Mouse (Mus musculus): Measurements from ENCODE around the gene Ttc28. TPM values are rescaled to one million over a fixed set of nuclear protein-coding genes. Genes with fewer than 3 reads are reported as not detected.

Gene Ttc28
- polyA plus RNA-seq, 2 experiments: 0.48 to 0.81 TPM

- TF ChIP-seq EP300 (IDR thresholded peaks at IDR 0.05; ENCODE audit: low read depth) (no peak), CTCF (IDR thresholded peaks at IDR 0.05; ENCODE audit: low read depth) (no peak)
- DNase-seq (ENCODE audit: low read depth in 3 of 3, low spot score in 3 of 3) (no peak), ATAC-seq (ENCODE audit: insufficient read depth) (no peak)
- Histone ChIP-seq H3K9me3 (ENCODE audit: control insufficient read depth, low read length) (no peaks in the 10 kb centered on the region), H3K4me3 (ENCODE audit: insufficient read depth in 1 of 2, low read depth in 2 of 2, low read length in 2 of 2) (no peak overlapping the region), H3K4me2 (ENCODE audit: low read depth) (no peak overlapping the region), H3K4me1 (replicated peaks; ENCODE audit: control insufficient read depth in 2 of 2, insufficient read depth in 2 of 2, low read length in 1 of 2) (peaks cover 0 to 4% of the 10 kb centered on the region in 2 experiments; a peak in 1 of 4 replicates), H3K27me3 (ENCODE audit: control insufficient read depth, insufficient read depth, low read length) (no peaks in the 10 kb centered on the region), H3K27ac (no peak overlapping the region), H3K9ac (replicated peaks) (no peak overlapping the region), H3K36me3 (replicated peaks; ENCODE audit: control insufficient read depth, insufficient read depth, low read depth) (no peaks in the 10 kb centered on the region)
- WGBS (ENCODE audit: insufficient replicate concordance): 52% methylated on average over 11 of the region's 11 CpGs
Observed at GRCm38 (mm10) chr5:111195488-111196485, 316.2 kb downstream of the Ttc28 start.

- H3K4me2 ChIP-seq (ENCODE audit: low read depth): no peak overlapping the region
- ATAC-seq (ENCODE audit: insufficient read depth): no peak
- no peak overlapping the region for H3K9ac ChIP-seq (replicated peaks)
- H3K4me1 ChIP-seq (replicated peaks; ENCODE audit: control insufficient read depth in 2 of 2, insufficient read depth in 2 of 2, low read length in 1 of 2): no peaks in the 10 kb centered on the region
- H3K27me3 ChIP-seq (ENCODE audit: control insufficient read depth, insufficient read depth, low read length): no peaks in the 10 kb centered on the region
- TF ChIP-seq EP300 (IDR thresholded peaks at IDR 0.05; ENCODE audit: low read depth) (no peak), CTCF (IDR thresholded peaks at IDR 0.05; ENCODE audit: low read depth) (no peak)
- 76% methylated on average over 15 of the region's 15 CpGs for WGBS (ENCODE audit: insufficient replicate concordance)
- H3K4me3 ChIP-seq (ENCODE audit: insufficient read depth in 1 of 2, low read depth in 2 of 2, low read length in 2 of 2): no peak overlapping the region
- no peak overlapping the region for H3K27ac ChIP-seq
- H3K36me3 ChIP-seq (replicated peaks; ENCODE audit: control insufficient read depth, insufficient read depth, low read depth): no peaks in the 10 kb centered on the region
- no peak for DNase-seq (ENCODE audit: low read depth in 3 of 3, low spot score in 3 of 3)
- H3K9me3 ChIP-seq (ENCODE audit: control insufficient read depth, low read length): no peaks in the 10 kb centered on the region
Observed at GRCm38 (mm10) chr5:111197727-111198126, 318.1 kb downstream of the Ttc28 start.

DNA sequence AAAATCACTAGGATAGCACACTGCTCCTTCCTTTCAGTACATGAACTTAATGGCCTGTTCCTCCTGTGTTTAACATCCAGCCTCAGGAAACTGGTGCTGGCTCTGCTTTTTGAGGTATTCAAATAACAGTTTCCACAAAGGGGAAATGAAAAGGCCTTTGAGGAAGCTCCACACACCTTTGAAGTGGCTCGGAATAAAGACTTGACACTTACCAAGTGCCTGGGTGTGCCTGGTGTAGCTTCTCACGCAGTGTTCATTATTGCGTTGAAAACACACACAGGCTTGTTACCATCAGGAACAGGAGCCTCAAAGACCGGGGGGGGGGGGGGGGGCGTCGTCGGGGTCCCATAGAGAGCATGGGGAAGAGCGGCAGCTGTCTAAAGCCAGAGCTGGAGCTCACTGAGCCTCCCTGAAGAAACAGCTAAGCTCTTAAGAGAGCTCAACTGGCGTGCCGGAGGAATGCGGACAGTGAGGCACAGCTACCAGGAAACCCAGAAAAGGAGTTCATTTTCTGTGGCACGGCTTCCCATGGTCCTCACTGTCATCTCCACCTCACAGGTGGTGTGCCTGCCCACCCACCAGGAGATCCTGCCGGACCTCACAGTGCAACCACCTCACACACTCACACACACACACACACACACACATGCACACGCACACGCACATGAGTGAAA lies 320.7 kb downstream of the Ttc28 start:
- Histone ChIP-seq H3K4me1 (replicated peaks; ENCODE audit: control insufficient read depth in 2 of 2, insufficient read depth in 2 of 2, low read length in 1 of 2) (no peaks in the 10 kb centered on the region), H3K27ac (no peak overlapping the region), H3K4me3 (ENCODE audit: insufficient read depth in 1 of 2, low read depth in 2 of 2, low read length in 2 of 2) (no peak overlapping the region), H3K4me2 (ENCODE audit: low read depth) (no peak overlapping the region), H3K9ac (replicated peaks) (no peak overlapping the region), H3K27me3 (ENCODE audit: control insufficient read depth, insufficient read depth, low read length) (no peaks in the 10 kb centered on the region), H3K9me3 (ENCODE audit: control insufficient read depth, low read length) (no peaks in the 10 kb centered on the region), H3K36me3 (replicated peaks; ENCODE audit: control insufficient read depth, insufficient read depth, low read depth) (no peaks in the 10 kb centered on the region)
- TF ChIP-seq EP300 (IDR thresholded peaks at IDR 0.05; ENCODE audit: low read depth) (no peak), CTCF (IDR thresholded peaks at IDR 0.05; ENCODE audit: low read depth) (no peak)
- DNase-seq (ENCODE audit: low read depth in 3 of 3, low spot score in 3 of 3): no peak
- WGBS (ENCODE audit: insufficient replicate concordance): 52% methylated on average over 13 of the region's 15 CpGs
- ATAC-seq (ENCODE audit: insufficient read depth): no peak

DNA sequence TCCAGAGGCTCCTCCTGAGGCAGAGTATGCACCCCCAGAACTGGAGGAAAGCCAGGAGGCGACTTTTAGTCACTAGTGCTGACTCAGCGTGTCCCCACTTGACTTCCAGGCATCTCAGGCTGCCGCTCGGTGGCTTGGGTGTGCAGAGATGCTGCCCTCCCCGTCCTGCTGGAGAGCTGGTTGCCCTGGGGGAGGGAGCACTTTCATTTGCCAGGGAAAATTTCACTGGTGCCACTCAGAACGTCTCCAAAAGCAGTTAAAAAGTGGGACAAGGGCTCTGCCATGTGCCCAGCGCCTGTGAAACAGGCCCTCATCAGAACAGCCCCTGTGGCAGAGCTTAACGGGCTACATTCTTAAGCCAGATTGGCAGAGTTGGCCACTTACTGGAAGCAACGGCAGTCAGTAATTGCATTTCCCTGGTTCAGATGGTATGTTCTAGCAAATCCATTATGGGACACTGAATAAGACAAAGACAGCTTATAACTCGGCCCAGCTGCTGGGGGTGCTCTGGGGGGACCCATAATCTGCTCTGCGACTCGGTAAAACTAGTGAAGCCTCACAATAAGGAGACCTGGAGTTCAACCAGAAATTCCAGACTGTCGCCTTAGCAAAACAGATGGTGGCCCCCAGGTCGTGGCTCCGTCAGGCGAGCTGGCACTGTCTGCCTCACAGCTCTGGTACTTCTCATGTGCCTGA lies 321.5 kb downstream of the Ttc28 start:
- no peak overlapping the region for H3K27ac ChIP-seq
- no peaks in the 10 kb centered on the region for H3K9me3 ChIP-seq (ENCODE audit: control insufficient read depth, low read length)
- TF ChIP-seq EP300 (IDR thresholded peaks at IDR 0.05; ENCODE audit: low read depth): no peak
- TF ChIP-seq CTCF (IDR thresholded peaks at IDR 0.05; ENCODE audit: low read depth): no peak
- no peak for DNase-seq (ENCODE audit: low read depth in 3 of 3, low spot score in 3 of 3)
- WGBS (ENCODE audit: insufficient replicate concordance): 65% methylated on average over 16 of the region's 16 CpGs
- no peaks in the 10 kb centered on the region for H3K4me1 ChIP-seq (replicated peaks; ENCODE audit: control insufficient read depth in 2 of 2, insufficient read depth in 2 of 2, low read length in 1 of 2)
- no peaks in the 10 kb centered on the region for H3K27me3 ChIP-seq (ENCODE audit: control insufficient read depth, insufficient read depth, low read length)
- no peak for ATAC-seq (ENCODE audit: insufficient read depth)
- H3K4me3 ChIP-seq (ENCODE audit: insufficient read depth in 1 of 2, low read depth in 2 of 2, low read length in 2 of 2): no peak overlapping the region
- no peaks in the 10 kb centered on the region for H3K36me3 ChIP-seq (replicated peaks; ENCODE audit: control insufficient read depth, insufficient read depth, low read depth)
- H3K4me2 ChIP-seq (ENCODE audit: low read depth): no peak overlapping the region
- H3K9ac ChIP-seq (replicated peaks): no peak overlapping the region
